Mouse (Mus musculus): ENCODE results near the gene Ppfibp1.

Gene Ppfibp1

DNA sequence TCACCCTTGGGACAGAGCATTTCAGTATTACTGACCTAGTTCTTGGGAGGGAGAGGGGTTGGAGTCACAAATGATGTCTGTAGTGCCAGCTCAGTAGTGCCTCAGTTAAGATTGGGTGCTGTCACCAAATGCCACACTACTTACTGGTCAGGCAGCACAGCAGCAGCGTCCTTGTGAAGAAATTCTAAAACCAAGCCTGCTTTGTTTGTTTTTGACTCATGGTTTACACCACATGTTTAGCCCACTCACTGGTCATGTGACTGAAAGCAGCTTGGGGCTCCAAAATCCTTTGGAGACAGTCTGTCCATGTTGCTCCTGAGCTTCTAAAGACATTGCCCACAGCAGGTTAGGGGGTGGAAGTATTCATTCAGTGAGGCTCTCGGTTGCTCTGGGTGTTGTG, 4.9 kb upstream of the Ppfibp1 start:
- no peak for DNase-seq

GRCm38 (mm10) chr6:146884171-146884570, 4.1 kb upstream of the Ppfibp1 start:
- no peak for DNase-seq

DNA sequence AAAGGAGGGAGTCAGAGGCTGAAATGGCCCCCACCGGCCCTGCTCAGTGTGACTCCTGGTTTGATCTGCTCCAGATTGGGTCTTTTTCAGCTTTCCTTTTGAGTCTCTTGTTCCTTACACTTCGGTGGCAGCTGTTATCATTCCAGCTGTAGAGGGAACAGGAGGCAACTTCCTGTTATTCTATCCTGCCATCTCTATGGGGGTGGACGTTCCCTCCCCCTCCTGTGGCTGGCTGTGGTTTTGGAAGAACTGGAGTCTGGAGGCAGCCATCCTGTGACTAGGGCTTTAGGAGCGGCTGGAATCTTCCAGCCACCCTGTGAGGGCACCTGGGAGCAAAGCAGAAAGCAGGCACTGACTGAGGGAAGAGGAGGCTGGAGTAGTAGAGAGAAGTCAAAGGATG, 3.4 kb upstream of the Ppfibp1 start:
- no peak for DNase-seq

DNA sequence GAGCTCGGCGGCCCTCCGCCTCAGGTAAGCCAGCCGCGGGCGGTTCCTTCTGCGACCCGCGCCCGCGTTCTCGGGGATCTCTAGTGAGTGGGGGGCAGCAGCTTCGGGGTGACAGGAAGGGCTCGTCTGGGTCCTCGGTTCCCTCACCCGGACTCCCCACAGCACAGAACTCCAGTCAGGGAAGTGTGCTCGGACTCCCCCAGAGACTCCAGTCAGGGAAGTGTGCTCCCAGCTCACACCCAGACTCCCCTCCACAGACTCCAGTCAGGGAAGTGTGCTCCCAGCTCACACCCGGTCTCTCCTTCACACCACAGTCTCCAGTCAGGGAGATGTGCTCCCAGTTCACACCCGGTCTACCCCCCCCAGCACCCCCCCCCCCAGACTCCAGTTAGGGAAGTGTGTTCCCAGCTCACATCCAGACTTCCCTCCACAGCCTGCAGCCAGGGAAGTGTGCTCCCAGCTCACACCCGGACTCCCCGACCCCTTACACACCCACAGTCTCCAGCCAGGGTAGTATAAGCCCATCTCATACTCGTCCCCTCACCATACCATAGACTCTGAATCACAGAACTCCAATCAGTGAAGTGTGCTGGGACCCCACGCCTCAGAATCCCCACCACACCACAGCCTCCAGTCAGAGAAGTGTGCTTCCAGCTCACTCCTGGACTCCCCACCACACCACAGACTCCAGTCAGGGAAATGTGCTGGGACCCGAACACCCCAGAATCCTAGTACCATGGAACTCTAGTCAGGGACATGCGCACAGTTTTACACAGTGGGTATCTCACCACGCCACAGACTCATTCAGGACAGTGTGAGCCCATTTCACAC, 588 bp downstream of the Ppfibp1 start:
- no peak for DNase-seq

- DNase-seq = no peak
These were observed 1.9 kb downstream of the Ppfibp1 start for GRCm38 (mm10) chr6:146890215-146890614.

GRCm38 (mm10) chr6:146890633-146891032, 2.3 kb downstream of the Ppfibp1 start:
- DNase-seq = no peak

- no peak for DNase-seq
These were observed 5.6 kb downstream of the Ppfibp1 start for GRCm38 (mm10) chr6:146893890-146894289.

GRCm38 (mm10) chr6:146898709-146899108, 10.4 kb downstream of the Ppfibp1 start:
- DNase-seq = no peak

- no peak for DNase-seq
These were observed 11.4 kb downstream of the Ppfibp1 start for GRCm38 (mm10) chr6:146899647-146900046.

DNA sequence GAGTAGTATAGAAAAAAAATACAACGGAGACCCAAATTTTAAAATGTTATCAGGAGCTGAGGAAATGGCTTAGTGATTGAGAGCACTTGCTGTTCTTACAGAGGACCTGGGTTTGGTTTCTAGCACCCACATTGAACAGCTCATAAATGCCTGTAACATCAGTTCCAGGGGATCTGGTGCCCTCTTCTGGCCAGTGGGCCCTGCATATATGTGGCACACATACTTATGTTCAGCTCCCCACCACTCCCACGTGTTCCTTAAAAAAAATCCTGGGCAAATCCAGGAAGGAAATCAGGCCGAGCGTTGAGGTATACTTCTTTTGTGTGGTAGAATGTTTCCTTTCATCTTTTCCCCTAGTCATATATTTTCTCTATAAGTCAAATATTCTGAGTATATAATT, 13.6 kb downstream of the Ppfibp1 start:
- DNase-seq = no peak

GRCm38 (mm10) chr6:146903632-146904031, 15.3 kb downstream of the Ppfibp1 start:
- DNase-seq = no peak

- DNase-seq = no peak
These were observed 16.4 kb downstream of the Ppfibp1 start for GRCm38 (mm10) chr6:146904707-146905106.

DNA sequence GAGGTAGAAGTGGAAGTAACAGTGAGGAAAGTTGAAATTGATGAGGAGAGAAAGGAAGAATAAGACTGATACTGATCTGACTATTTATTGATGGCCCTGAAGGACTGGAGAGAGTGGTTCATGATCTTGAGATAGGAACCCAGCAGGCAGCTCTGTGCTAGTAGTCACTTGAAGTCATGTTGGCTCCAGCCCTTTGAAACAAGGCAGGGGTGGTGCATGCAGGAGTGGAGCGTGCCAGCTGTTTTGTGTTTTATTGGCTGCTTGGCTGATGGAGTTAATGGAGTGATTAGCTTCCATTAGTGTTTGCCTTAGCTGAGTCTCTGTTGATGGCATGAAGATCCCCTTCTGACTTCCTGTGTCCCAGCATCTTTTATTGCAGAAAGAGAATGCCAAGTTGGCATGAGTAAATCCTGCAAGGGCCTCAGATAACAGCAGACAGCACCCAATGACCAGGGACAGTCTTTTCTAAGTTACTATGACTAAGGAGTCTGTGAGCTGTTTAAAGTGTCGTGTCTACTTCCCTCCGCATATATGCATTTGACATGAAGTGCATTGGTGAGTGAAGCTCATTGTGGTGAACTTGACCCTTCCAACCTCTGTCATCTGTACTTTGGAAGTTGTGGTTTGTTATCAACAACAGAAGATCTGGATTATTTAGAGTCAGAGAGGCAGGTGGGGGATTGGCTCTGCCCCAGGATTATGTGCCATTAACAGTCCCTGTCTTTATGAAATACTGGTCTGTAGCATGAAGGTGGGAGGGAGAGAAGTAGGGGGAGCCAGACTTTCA, 17.9 kb downstream of the Ppfibp1 start:
- DNase-seq = no peak

GRCm38 (mm10) chr6:146907061-146907794, 18.9 kb downstream of the Ppfibp1 start:
- no peak for DNase-seq

DNA sequence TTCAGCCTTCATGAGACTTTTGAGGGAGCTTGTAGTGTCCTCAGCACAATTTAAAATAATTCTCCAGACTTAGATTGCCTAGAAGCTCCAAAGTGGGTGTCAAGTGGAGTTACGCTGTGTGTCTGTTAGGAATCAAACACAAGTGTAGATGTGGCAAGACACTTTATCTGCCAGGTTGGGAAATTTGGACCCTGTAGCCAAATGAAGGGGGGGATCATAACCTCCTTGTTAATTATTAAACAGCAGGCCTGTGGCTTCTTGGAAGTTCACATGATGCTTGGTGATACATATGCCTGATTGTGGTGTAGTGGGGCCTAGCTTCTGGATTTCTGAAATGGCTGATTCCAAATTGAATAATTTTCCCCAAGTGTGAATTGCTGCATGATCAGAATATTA, 19.5 kb downstream of the Ppfibp1 start:
- DNase-seq = no peak

DNA sequence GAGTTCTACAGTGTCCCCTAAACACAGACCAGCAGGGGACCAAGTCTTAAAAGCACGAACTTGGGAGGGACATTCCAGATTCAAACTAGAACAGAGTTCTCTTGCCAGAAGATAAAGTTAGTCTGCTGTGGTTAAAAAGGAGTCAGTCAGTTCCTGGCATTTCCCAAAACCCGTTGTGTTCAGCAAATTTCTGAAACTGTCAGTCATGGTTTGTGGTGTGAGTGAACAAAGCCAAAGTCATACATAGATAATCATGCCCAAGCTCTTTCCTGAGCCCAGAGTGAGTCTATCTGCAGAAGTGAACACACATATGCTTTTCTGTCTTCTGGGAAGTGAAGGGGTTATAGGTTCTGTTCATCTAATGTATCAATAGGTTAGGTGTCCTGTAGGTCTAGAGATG, 20.5 kb downstream of the Ppfibp1 start:
- no peak for DNase-seq

- no peak for DNase-seq
These were observed 21.6 kb downstream of the Ppfibp1 start for GRCm38 (mm10) chr6:146909725-146910489.

DNA sequence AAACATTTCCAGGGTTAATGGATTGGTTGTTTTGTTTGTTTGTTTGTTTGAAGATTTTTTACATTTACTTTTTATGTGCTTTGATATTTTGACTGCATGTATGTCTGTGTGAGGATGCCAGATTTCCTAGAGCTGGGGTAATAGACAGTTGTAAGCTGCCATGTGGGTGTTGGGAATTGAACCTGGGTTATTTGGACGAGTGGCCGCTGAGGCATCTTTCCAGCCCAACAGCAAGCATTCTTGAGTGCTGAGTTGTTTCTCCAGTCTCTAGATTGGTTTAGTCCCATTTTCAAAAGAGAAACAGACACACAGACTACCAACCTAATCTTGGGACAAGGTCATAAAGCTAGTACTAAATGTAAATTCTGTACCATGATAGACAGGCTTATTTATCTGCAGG, 22.5 kb downstream of the Ppfibp1 start:
- DNase-seq = no peak

DNA sequence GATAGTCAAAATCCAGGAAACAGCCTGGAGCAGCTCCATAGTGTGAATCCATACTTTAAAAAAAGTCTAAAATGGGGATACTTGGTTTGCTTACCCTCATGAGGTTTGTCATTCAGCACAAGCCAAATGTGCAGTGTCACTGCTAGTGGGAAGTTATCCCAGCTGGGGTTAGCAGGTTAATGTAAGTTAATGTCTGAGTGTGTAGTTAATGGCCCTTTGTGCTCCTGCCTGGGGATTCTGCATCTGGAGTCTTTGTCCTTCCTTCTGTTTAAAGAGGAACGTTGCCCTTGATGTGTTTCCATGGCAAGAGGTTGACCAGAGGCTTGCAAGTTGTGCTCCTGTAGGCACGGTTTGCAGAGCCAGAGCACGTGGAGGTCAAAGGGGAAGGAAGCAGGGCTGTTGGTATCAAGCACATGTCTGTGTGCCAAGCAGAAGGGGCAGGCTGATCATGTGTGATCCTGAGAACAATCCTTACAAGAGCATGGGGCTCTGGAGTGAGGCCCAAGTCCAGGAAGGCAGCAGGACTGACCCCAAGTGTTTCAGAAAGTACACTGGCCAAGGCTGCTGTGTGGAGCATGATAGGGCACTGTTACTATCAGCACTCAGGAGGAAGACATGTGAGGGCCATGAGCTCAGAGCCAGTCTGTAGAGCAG, 24.7 kb downstream of the Ppfibp1 start:
- DNase-seq = no peak

DNA sequence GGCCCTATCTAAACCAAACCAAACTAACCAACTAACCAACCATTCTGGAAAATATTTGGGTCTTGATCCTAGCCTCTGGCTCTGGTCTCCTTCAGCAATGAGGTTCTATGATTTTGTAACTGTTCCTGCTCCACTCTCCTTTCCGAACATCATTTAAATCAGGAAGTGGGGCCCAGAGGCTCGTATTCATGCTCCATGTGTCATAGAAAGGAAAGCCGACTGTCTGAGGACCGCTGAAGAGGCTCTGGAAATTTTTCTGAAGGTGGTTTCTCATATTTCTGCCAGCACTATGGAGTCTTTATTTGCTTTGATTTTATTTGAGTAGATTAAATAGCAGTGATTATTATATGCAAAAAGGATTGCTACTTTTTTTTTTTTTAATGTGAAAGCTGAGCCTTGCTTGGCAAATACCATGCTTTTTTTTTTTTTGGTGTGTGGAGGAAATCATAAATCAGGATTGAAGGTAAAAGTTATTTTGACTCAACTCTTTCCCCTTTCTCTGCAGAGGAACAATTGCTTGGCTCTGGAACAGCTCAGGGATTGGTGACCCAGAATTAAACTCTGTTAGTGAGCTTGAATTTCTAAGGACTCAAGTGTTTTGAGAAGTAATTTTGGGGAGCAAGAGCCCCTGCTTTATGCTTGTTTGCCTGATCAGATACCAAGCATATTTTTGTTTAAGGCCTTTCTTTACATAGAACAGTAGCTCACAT, 25.4 kb downstream of the Ppfibp1 start:
- no peak for DNase-seq

DNA sequence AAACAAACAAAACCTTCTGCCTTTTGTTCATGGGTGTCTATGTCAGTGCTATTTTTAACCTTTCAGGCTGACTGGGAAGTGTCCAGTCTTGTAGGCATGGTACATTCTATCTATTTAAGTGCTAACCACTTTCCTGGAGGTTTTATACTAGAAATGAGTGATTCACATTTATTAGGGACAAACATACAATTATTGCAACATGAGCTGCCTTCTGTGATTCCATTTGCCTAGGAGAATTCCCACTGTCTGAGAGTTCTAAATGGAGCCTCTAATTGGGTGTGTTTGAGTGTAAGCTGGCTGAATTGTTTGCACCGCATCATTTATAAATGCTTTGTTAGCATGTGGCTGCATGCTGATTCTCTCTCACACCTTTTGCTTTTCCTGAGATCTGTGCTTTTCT, 27.5 kb downstream of the Ppfibp1 start:
- DNase-seq = no peak

- no peak for DNase-seq
These were observed 29.1 kb downstream of the Ppfibp1 start for GRCm38 (mm10) chr6:146917396-146917795.
